Mouse (Mus musculus): ENCODE measurements around the gene Ess2.

DNA sequence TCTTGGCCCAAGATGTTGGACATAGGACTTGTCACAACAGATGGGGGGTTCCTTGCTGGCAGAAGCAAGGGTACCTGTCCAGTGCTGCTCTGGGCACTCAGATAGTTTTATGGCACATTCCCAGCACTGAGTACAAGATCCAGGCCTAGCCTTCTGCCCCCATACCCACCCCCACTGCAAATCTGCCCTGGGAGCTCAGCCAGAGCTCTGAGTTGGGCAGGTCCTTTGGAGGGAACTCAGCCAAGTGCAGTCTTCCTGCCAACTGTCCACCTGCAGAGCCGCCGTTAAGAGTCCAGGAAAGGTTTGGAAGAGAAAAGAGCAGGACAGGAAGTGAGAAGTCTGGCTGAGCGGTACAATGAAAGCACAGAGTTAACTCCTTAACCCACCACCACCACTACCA lies 18.5 kb downstream of the Ess2 start:
- TF ChIP-seq POLR2A (IDR thresholded peaks at IDR 0.05; ENCODE audit: extremely low read depth, insufficient read depth, low read length) (no peak), CTCF (IDR thresholded peaks at IDR 0.05; ENCODE audit: low read depth, low read length) (no peak)

Data from liver, adult 2 months (tissue).